In genomic region chr8:44788290-44788689, GRCm38 (mm10) we compare ENCODE assay signal across 29 mouse cellular contexts.
"Had no signal": no experiment of that assay in that cellular context is flagged by ENCODE, and none has a peak within 500 bp of the region (broad histone marks: within the 10 kb centered on the region; RNA-seq: fewer than 3 reads in every experiment).

No protein-coding gene starts in this region.

- H3K27me3 ChIP-seq: heart, embryonic 13.5 days; heart, embryonic 15.5 days; hindbrain, embryonic 12.5 days; intestine, embryonic 15.5 days; limb, embryonic 12.5 days; liver, embryonic 13.5 days had no signal

- H3K4me2 ChIP-seq: heart, embryonic 11.5 days; heart, embryonic 13.5 days; heart, embryonic 15.5 days; hindbrain, embryonic 12.5 days; hindbrain, embryonic 14.5 days; intestine, embryonic 15.5 days; limb, embryonic 12.5 days; liver, embryonic 11.5 days; liver, embryonic 13.5 days had no signal

- H3K9me3 ChIP-seq: heart, embryonic 15.5 days; hindbrain, embryonic 12.5 days; intestine, embryonic 15.5 days; limb, embryonic 10.5 days; limb, embryonic 12.5 days had no signal

- H3K27ac ChIP-seq: gastrocnemius, adult 2 months; heart, adult 2 months; heart, embryonic 13.5 days; heart, embryonic 15.5 days; hindbrain, embryonic 10.5 days; hindbrain, embryonic 12.5 days; hindbrain, embryonic 14.5 days; intestine, embryonic 15.5 days; layer of hippocampus, adult 2 months; left cerebral cortex, adult 2 months; limb, embryonic 10.5 days; limb, embryonic 12.5 days; liver, embryonic 13.5 days had no signal

- DNase-seq: gastrocnemius, adult 2 months; gastrocnemius, postnatal 10 days; gastrocnemius, postnatal 25 days; heart, adult 2 months; heart, postnatal 4 days; kidney, adult 18-20 months; kidney, adult 8-10 months; kidney, postnatal 10 days; kidney, postnatal 4 days; layer of hippocampus, adult 9-11 months; layer of hippocampus, postnatal 36 days; liver; liver, embryonic 13.5 days had no signal

- H3K4me1 ChIP-seq: heart, embryonic 15.5 days; hindbrain, embryonic 12.5 days; intestine, embryonic 15.5 days; limb, embryonic 10.5 days; liver, embryonic 13.5 days had no signal

- ATAC-seq: forebrain, embryonic 16.5 days; hindbrain, embryonic 16.5 days; inflammation-experienced regulatory T-cells, adult 6 months; intestine, embryonic 15.5 days; intestine, postnatal 0 days had no signal

- H3K9ac ChIP-seq: heart, embryonic 13.5 days; heart, embryonic 15.5 days; hindbrain, embryonic 12.5 days; hindbrain, embryonic 14.5 days; intestine, embryonic 15.5 days; limb, embryonic 12.5 days; liver, embryonic 13.5 days had no signal

- H3K36me3 ChIP-seq: heart, embryonic 13.5 days; heart, embryonic 15.5 days; hindbrain, embryonic 10.5 days; hindbrain, embryonic 12.5 days; intestine, embryonic 15.5 days; limb, embryonic 10.5 days; limb, embryonic 12.5 days; liver, embryonic 13.5 days had no signal

- H3K4me3 ChIP-seq: gastrocnemius, adult 2 months; heart, adult 2 months; heart, embryonic 13.5 days; heart, embryonic 15.5 days; hindbrain, embryonic 10.5 days; hindbrain, embryonic 12.5 days; intestine, embryonic 15.5 days; layer of hippocampus, adult 2 months; left cerebral cortex, adult 2 months; limb, embryonic 10.5 days; limb, embryonic 12.5 days; liver, embryonic 13.5 days had no signal
